Mouse (Mus musculus): ENCODE data around the gene Ccdc92b. TPM values are rescaled to one million over a fixed set of nuclear protein-coding genes. Genes with fewer than 3 reads are reported as not detected.

Ccdc92b gene
- polyA plus RNA-seq, 1 experiment from 2014 or later, result 5.3 TPM

DNA sequence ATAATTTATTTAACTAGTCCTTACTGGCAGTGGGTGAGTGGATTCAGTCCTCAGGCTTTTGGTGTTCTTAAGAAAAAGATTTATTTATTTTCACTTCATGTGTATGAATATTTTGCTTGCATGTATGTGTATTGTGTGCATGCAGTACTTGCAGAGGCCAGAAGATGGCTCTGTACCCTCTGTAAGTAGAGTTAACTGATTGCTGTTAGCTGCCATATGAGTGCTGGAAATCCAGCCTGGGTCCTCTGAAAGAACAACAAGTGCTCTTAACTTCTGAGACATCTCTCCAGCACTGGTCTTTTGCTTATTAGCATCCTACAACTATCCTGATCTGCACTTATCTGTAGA lies 21.4 kb upstream of the Ccdc92b start:
- peaks cover 5% of the 10 kb centered on the region; the same call in 1 of the 2 replicates for H3K27me3 ChIP-seq (replicated peaks; ENCODE audit: control insufficient read depth, insufficient read depth, low read length)
- H3K4me2 ChIP-seq, result no peak overlapping the region
- no peaks in the 10 kb centered on the region for H3K9me3 ChIP-seq (ENCODE audit: control insufficient read depth, low read length)
- DNase-seq (ENCODE audit: low spot score) (no peak), ATAC-seq (replicated peaks; ENCODE audit: low FRiP score) (no peak)
- H3K27ac ChIP-seq (ENCODE audit: low read depth, low read length), result no peak overlapping the region
- H3K4me3 ChIP-seq (ENCODE audit: low read depth, low read length), result no peak overlapping the region
- H3K36me3 ChIP-seq (ENCODE audit: control insufficient read depth, insufficient read depth, low read length), result no peaks in the 10 kb centered on the region
- no peaks in the 10 kb centered on the region for H3K4me1 ChIP-seq (replicated peaks; ENCODE audit: control insufficient read depth, insufficient read depth, low read length)
- no peak overlapping the region for H3K9ac ChIP-seq (ENCODE audit: low read depth, low read length)

DNA sequence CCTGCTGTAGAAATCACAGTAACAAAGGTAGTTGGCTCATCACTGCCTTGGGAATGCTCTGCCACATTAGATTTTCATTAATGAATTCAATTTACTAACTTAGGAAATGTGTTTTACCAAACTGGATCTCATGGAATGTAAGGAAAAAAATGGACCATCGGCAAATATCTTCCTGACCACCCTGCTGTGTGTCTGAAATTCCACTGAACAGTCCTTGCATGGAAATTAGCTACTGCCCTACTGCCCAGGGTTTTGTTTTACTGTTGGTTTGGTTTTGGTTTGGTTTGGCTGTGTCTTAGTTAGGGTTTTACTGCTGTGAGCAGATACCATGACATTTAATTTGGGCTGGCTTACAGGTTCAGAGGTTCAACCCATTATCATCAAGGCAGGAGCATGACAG lies 17.1 kb upstream of the Ccdc92b start:
- H3K27ac ChIP-seq (ENCODE audit: low read depth, low read length), result no peak overlapping the region
- 84% methylated on average over 1 of the region's 1 CpGs for WGBS

DNA sequence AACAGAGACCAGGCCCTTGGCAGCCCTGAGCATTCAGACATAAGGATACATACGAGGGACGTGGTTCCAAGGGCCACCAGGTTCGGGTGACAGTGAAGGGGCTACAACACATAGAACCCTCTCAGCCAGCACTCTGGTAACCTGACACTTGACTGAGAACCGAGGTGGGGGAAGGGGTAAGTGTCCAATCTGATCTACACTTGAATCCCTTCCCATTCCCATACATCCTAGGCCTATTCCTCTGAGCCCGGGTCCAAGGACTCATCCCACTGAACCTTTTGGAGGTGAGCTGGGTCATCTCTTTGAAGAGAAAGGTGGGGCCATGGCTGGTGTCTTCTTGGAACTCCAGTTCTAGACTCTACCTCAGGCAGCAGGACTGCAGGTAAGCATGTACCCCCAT lies 9.3 kb upstream of the Ccdc92b start:
- H3K4me1 ChIP-seq (replicated peaks; ENCODE audit: control insufficient read depth, insufficient read depth, low read length), result no peaks in the 10 kb centered on the region; the same call in 1 of the 2 replicates
- no peak for DNase-seq (ENCODE audit: low spot score)
- peak overlapping the region; percentile 69 for H3K4me2 ChIP-seq
- H3K36me3 ChIP-seq (ENCODE audit: control insufficient read depth, insufficient read depth, low read length), result no peaks in the 10 kb centered on the region
- peaks cover 45% of the 10 kb centered on the region for H3K27me3 ChIP-seq (replicated peaks; ENCODE audit: control insufficient read depth, insufficient read depth, low read length)
- H3K27ac ChIP-seq (ENCODE audit: low read depth, low read length), result no peak overlapping the region
- H3K9me3 ChIP-seq (ENCODE audit: control insufficient read depth, low read length), result no peaks in the 10 kb centered on the region
- no peak overlapping the region for H3K9ac ChIP-seq (ENCODE audit: low read depth, low read length)
- H3K4me3 ChIP-seq (ENCODE audit: low read depth, low read length), result peak overlapping the region; percentile 44; the same call in 1 of the 2 replicates
- 34% methylated on average over 5 of the region's 5 CpGs for WGBS
- no peak for ATAC-seq (replicated peaks; ENCODE audit: low FRiP score)

More for the DNA sequence above, 17.1 kb upstream of the Ccdc92b start:
- Histone ChIP-seq H3K9me3 (ENCODE audit: control insufficient read depth, low read length) (no peaks in the 10 kb centered on the region), H3K4me3 (ENCODE audit: low read depth, low read length) (no peak overlapping the region), H3K27me3 (replicated peaks; ENCODE audit: control insufficient read depth, insufficient read depth, low read length) (peaks cover 2% of the 10 kb centered on the region; the same call in 1 of the 2 replicates), H3K36me3 (ENCODE audit: control insufficient read depth, insufficient read depth, low read length) (no peaks in the 10 kb centered on the region), H3K4me2 (no peak overlapping the region), H3K9ac (ENCODE audit: low read depth, low read length) (no peak overlapping the region), H3K4me1 (replicated peaks; ENCODE audit: control insufficient read depth, insufficient read depth, low read length) (no peaks in the 10 kb centered on the region)
- no peak for DNase-seq (ENCODE audit: low spot score)
- ATAC-seq (replicated peaks; ENCODE audit: low FRiP score), result no peak

DNA sequence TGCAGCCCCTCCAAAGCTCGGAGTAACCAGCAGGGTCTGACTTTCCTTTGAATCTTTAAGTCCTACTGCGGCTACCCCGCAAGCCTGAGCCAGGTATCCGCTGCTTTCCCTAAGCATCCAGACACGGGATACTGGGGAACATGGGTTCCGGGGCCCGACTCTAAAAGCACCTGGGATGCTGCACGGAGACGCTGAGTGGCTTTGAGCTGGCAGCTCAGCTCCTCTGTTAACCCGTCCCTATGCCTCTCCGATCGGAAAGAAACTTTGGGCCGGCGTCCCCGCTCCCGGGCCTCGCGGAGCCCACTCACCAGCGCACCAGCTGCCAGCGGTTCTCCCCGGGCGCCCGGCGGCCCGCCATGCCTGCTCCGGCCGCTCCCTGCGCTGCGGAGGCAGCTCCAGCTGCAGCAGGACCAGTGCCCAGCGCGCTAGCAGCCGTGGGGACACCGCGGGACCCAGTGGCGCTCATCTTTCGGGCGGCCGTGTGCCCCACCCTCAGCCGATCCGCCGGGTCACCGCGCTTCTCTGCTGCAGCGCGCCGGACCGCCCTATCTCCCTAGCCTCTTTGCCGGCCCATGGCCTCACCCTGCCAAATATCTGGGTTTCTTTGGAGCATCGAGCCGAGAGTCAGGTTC lies 8.7 kb upstream of the Ccdc92b start, which contains the start of gene Rap1gap2:
Rap1gap2 (minus strand) TSS at position 371 of the 632 bp plus-strand sequence.
- H3K27ac ChIP-seq (ENCODE audit: low read depth, low read length), result no peak within 1 kb of the TSS
- peak within 1 kb of the TSS; percentile 44 for H3K4me3 ChIP-seq (ENCODE audit: low read depth, low read length)
- 3% methylated on average over 50 of the region's 50 CpGs for WGBS
- ATAC-seq (replicated peaks; ENCODE audit: low FRiP score) (0 out of 2 replicates have a peak, but pooled peaks have one; percentile 36), DNase-seq (ENCODE audit: low spot score) (peak; percentile 38)
- H3K36me3 ChIP-seq (ENCODE audit: control insufficient read depth, insufficient read depth, low read length), result no peaks in the 10 kb centered on the region
- H3K4me1 ChIP-seq (replicated peaks; ENCODE audit: control insufficient read depth, insufficient read depth, low read length), result no peaks in the 10 kb centered on the region; the same call in 1 of the 2 replicates
- no peaks in the 10 kb centered on the region for H3K9me3 ChIP-seq (ENCODE audit: control insufficient read depth, low read length)
- peak within 1 kb of the TSS; percentile 69 for H3K4me2 ChIP-seq
- peaks cover 50% of the 10 kb centered on the region for H3K27me3 ChIP-seq (replicated peaks; ENCODE audit: control insufficient read depth, insufficient read depth, low read length)
- 0 out of 2 replicates have a peak within 1 kb of the TSS, but pooled peaks have one; percentile 18 for H3K9ac ChIP-seq (ENCODE audit: low read depth, low read length)

DNA sequence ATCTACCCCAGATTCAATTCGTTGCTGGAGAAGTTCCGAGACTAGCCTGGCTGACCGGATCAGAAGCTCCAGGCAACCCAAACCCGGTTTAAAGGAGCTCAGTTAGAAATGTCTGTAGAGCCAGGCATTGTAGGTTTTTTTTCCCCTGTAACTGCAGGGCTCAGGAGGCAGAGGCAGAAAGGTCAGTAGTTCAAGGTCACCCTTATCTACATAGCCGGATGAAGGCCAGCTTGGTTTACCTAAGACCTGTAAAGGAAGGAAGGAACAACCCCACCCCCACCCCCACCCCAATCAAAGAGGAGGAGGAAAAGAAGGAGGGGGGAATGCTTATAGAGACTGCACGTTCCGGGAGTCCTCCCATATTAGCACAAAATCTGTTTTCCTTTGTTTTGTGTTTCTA lies 8.0 kb upstream of the Ccdc92b start:
- no peak for ATAC-seq (replicated peaks; ENCODE audit: low FRiP score)
- no peaks in the 10 kb centered on the region for H3K9me3 ChIP-seq (ENCODE audit: control insufficient read depth, low read length)
- H3K36me3 ChIP-seq (ENCODE audit: control insufficient read depth, insufficient read depth, low read length), result no peaks in the 10 kb centered on the region
- 20% methylated on average over 7 of the region's 7 CpGs for WGBS
- no peak overlapping the region for H3K27ac ChIP-seq (ENCODE audit: low read depth, low read length)
- no peak overlapping the region for H3K9ac ChIP-seq (ENCODE audit: low read depth, low read length)
- DNase-seq (ENCODE audit: low spot score), result no peak
- no peak overlapping the region for H3K4me3 ChIP-seq (ENCODE audit: low read depth, low read length)
- peaks cover 54% of the 10 kb centered on the region for H3K27me3 ChIP-seq (replicated peaks; ENCODE audit: control insufficient read depth, insufficient read depth, low read length)
- no peaks in the 10 kb centered on the region; the same call in 1 of the 2 replicates for H3K4me1 ChIP-seq (replicated peaks; ENCODE audit: control insufficient read depth, insufficient read depth, low read length)
- H3K4me2 ChIP-seq, result peak overlapping the region; percentile 69

DNA sequence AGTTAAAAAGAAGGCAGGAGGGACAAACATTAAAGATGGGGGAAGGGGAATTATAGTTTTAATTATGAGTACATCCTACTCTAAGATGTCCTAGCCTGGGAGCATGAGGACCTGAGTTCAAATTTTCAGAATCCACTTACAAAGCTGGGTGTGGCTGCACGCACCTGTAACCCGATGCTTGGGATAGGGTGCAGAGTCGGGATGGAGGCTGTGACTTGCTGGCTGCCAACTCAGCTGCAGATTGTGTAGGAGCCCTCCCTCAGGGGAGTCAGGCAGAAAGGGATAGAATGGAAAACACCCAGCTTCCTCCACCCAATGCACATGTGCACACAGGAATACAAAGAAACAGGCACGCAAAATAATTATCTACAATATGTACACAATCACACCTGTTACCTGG lies 6.0 kb upstream of the Ccdc92b start:
- Histone ChIP-seq H3K4me1 (replicated peaks; ENCODE audit: control insufficient read depth, insufficient read depth, low read length) (no peaks in the 10 kb centered on the region; the same call in 1 of the 2 replicates), H3K27me3 (replicated peaks; ENCODE audit: control insufficient read depth, insufficient read depth, low read length) (peaks cover 61% of the 10 kb centered on the region), H3K27ac (ENCODE audit: low read depth, low read length) (no peak overlapping the region), H3K4me2 (no peak overlapping the region), H3K4me3 (ENCODE audit: low read depth, low read length) (no peak overlapping the region), H3K9me3 (ENCODE audit: control insufficient read depth, low read length) (no peaks in the 10 kb centered on the region), H3K9ac (ENCODE audit: low read depth, low read length) (no peak overlapping the region), H3K36me3 (ENCODE audit: control insufficient read depth, insufficient read depth, low read length) (no peaks in the 10 kb centered on the region)
- 62% methylated on average over 4 of the region's 4 CpGs for WGBS
- no peak for ATAC-seq (replicated peaks; ENCODE audit: low FRiP score)
- no peak for DNase-seq (ENCODE audit: low spot score)

DNA sequence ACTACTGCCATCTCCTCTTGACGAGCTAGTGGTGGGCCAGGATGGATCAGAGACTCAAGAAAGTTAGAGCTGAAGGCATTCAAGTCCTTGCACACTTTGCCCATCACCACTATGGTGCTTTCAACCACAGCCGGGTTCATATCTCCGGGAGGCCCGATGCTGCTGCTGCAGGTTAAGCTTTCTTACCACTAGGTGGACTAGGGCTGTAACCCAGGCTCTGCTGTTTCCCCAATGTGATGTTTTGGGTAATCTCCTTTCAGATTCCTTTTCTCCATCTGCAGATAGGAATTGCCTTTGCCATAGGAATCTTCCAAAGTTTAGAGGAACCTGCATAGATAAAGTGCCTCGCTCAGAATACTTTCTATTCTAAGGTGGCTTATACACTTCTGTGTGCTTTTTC lies 3.8 kb upstream of the Ccdc92b start:
- no peak overlapping the region for H3K27ac ChIP-seq (ENCODE audit: low read depth, low read length)
- H3K9ac ChIP-seq (ENCODE audit: low read depth, low read length), result no peak overlapping the region
- no peak for ATAC-seq (replicated peaks; ENCODE audit: low FRiP score)
- peaks cover 51% of the 10 kb centered on the region for H3K27me3 ChIP-seq (replicated peaks; ENCODE audit: control insufficient read depth, insufficient read depth, low read length)
- H3K36me3 ChIP-seq (ENCODE audit: control insufficient read depth, insufficient read depth, low read length), result no peaks in the 10 kb centered on the region
- 44% methylated on average over 5 of the region's 5 CpGs for WGBS
- H3K4me2 ChIP-seq, result no peak overlapping the region
- no peaks in the 10 kb centered on the region for H3K9me3 ChIP-seq (ENCODE audit: control insufficient read depth, low read length)
- H3K4me3 ChIP-seq (ENCODE audit: low read depth, low read length), result no peak overlapping the region
- DNase-seq (ENCODE audit: low spot score), result no peak
- H3K4me1 ChIP-seq (replicated peaks; ENCODE audit: control insufficient read depth, insufficient read depth, low read length), result peaks cover 6% of the 10 kb centered on the region

DNA sequence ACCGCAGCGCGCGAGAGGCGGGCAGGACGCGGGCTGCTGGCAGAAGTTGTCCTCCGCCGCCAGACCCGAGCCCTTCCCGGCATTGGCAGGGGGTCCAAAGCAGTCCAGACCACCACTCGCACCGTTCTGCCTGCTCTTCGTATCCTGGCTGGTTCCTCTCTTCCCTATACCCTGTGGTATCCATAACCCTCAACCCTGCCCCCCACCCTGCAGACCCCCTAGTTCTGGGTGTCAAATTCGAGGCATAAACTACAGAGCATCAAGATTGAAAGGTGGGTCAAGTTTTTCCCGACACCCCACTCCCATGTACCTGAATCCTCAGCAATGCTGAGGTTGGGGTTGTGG lies 523 bp downstream of the Ccdc92b start:
- Histone ChIP-seq H3K4me2 (peak overlapping the region; percentile 96), H3K36me3 (ENCODE audit: control insufficient read depth, insufficient read depth, low read length) (no peaks in the 10 kb centered on the region), H3K9ac (ENCODE audit: low read depth, low read length) (peak overlapping the region; percentile 77), H3K27ac (ENCODE audit: low read depth, low read length) (peak overlapping the region; percentile 38; the same call in 1 of the 2 replicates), H3K4me1 (replicated peaks; ENCODE audit: control insufficient read depth, insufficient read depth, low read length) (peaks cover 35% of the 10 kb centered on the region), H3K27me3 (replicated peaks; ENCODE audit: control insufficient read depth, insufficient read depth, low read length) (peaks cover 26% of the 10 kb centered on the region), H3K9me3 (ENCODE audit: control insufficient read depth, low read length) (no peaks in the 10 kb centered on the region), H3K4me3 (ENCODE audit: low read depth, low read length) (peak overlapping the region; percentile 76)
- DNase-seq (ENCODE audit: low spot score) (no peak), ATAC-seq (replicated peaks; ENCODE audit: low FRiP score) (no peak; the same call in 1 of the 2 replicates)
- WGBS, result 5% methylated on average over 16 of the region's 16 CpGs

All from liver, embryonic 11.5 days (tissue).